Mouse (Mus musculus): ENCODE measurements around the gene Wrnip1. TPM values are rescaled to one million over a fixed set of nuclear protein-coding genes. Genes with fewer than 3 reads are reported as not detected.
A peak's percentile ranks its signal among the peaks of the same experiment; 100 is the strongest.
"Not testable (repeated sequence)": the region's sequence is repeated elsewhere in the genome, so short reads cannot be mapped to it uniquely, and the experiment has no call there.

The Wrnip1 gene
- total RNA-seq, 2 experiments from 2014 or later: 5.9 to 6.1 TPM

DNA sequence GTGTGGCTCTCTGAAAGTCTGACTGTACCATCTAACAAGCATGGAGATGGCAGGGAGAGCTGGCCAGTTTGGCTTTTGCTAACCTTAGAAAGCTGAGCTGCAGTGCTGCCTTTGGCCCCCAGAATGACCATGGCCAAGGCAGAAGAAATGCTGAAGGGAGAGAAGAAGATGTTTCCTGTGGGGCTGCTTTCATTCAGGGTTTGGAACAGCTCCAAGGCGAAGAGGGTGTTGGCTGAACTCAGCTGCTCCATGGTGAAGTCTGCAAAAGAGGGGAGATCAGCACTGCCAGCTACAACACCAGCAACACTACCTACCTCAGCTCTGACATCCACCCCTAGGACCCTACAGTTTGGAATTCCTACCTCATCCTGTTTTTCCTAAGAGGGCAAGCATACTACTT is 48.3 kb downstream of the Wrnip1 start:
- no peak for DNase-seq (ENCODE audit: low spot score)

DNA sequence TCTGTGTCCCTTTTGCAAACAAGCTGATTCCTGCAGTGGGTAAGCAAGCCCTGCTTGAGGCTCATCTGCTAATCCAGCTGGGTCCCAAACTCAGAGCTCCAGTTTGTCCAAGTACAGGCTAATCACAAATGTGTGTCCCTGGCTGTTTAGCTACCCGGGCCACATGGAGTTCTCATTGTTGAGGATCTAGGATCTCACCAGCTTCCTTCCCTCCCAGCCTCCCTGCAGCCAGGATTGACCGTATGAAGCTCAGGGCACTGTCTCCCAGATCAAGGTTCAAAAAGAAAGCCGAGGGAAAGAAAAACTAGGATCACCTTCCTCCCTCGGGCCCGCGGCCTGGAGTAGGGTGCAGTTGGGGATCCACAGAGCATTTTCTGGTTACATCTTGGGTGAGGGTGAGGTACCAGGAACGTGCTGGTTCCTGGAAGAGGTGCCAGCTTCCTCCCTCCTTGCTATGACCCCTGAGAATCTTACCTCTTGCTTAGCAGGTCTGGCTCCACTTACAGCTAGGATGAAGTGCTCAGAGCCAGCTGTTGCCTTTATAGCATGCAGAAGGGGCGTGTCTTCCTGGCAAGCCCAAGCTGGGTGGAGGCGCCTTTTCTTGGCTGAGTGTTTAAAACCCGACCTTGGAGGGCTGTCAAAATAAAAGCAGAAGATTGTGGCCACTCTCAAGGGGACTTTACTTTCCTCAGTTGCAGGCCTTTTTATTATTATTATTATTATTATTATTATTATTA is 49.0 kb downstream of the Wrnip1 start, which contains the start of gene Serpinb1a:
Gene Serpinb1a, minus strand, starts transcription at position 518 of the 737 bp plus-strand sequence.
- DNase-seq (ENCODE audit: low spot score): peak; percentile 79

DNA sequence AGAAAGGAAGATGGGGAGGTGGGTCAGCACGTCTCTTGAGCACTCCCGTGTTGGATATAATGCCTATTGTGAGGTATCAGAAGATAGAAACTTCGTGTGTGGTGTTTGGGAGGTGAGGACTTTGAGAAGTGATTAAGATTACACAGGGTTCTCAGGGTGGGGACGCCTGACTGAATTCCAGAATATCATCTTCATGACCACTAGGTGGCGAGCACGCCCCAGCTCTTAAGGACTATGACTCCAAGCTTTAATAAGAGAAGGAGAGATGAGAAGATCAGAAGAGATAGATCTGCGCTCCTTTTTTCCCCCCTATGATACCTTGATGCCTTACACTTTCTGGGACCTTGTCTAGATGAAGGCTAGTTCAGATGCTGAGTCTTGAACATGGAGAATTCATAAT is 50.1 kb downstream of the Wrnip1 start:
- peak; percentile 50 for DNase-seq (ENCODE audit: low spot score)

DNA sequence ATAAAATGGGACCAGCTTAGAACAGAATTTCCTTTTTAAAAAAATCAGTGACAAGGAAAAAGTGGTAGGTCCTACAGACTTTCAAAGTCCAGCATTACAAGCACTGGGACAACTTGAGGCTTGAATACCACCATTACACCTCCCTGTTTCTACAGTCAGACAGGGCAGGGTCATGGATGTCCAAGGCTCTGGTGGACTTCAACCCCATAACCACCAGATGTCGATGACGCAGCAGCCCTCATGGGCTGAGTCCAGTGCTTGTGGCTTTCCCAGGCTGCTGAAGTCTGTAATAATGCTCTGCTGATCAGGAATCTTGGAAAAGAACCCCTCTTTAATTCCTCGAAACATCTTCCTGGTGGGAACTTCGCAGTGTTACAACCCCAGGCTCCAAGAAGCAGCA is 50.7 kb downstream of the Wrnip1 start:
- no peak for DNase-seq (ENCODE audit: low spot score)

DNA sequence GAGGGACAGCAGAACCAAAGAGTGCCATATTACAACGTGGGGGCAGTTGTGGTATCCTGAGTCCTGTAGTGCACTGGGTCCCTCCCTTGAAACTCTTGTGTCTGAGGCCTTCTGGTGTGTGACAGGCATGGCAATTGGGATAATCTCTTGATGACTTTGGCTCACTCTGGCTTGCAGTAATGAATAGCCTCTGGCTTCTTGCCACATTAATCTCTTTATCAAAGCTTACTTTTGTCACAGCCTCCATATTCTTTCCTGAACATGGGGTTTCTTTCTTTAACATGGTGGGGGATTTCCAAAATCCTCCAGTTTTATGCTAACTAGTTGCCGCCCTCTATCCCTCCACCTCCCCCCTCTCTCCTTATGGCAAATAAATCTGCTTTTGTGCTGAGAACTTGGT is 51.2 kb downstream of the Wrnip1 start:
- DNase-seq (ENCODE audit: low spot score): no peak

DNA sequence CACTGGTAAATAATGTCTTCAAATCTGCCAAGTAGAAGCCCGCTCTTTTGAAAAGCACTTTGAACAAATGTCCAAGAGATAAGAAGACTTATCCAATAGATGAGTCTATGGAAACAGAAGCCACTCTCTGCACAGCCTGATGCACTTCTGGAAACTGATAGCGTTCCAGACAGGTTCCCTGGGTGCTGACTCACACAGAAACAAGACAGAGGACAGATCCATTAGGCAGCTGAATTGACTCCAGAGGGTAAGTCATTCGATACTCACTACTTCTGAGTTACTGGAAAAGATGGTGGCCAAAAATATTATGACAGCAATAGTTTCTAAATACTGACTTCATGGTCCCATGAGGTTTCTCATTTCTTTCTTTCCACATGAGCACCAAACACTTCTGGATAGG is 59.0 kb downstream of the Wrnip1 start:
- DNase-seq (ENCODE audit: low spot score): peak; percentile 73

DNA sequence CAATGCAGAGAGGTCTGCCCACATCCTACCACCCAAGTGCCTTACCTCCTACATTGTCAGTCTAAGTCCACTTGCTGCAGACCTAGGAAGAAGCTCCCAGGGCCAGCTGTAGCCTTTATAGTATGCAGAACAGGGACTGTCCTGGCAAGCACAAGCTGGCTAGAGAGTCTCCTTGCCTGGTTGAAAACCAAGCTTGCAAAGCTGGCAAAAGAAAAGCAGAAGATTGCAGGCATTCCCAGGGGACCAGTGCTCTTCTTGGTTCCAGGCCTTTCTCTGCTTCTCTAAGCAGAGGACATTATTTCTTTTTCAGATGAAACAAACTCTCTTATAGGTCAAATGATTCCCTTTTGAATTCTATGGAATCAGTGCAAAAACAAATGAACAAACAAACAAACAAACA is 61.6 kb downstream of the Wrnip1 start:
- DNase-seq (ENCODE audit: low spot score): no peak

DNA sequence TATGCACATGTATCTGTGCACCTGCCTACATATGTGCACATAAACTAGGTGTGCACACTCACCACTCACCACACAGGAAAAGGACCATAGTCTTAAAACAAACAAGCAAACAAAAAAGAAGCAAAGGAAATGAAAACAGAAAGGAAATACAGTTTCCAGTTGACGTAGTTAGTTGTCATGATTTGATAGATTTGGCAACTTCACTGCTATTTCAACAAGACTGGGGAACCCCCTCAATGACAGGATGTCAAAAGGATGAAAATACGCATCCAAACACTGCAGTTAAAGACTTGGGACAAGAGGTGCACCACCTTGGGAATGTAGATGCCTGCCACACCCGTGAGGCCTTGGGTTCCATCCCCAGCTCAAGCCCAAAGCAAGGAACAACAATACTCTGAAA is 62.7 kb downstream of the Wrnip1 start:
- not testable (repeated sequence) for DNase-seq (ENCODE audit: low spot score)

DNA sequence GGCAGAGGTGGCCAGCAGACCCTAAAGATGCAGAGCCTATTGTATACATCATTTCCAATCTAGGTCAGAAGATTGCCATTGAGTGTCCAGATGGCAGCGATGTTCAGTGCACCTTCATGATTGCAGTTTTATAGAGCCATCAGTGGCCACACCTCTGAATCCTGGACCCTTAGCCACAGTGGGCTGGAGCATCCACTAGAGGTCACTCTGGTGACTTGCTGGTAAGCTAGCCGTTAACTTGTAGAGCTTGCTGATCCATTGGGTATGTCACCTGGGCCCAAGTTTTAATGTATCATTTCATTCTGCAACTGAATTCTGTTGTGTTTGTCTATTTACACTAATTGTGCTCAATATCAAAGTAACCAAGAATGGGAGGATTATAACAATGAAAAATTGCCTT is 63.8 kb downstream of the Wrnip1 start:
- no peak for DNase-seq (ENCODE audit: low spot score)

DNA sequence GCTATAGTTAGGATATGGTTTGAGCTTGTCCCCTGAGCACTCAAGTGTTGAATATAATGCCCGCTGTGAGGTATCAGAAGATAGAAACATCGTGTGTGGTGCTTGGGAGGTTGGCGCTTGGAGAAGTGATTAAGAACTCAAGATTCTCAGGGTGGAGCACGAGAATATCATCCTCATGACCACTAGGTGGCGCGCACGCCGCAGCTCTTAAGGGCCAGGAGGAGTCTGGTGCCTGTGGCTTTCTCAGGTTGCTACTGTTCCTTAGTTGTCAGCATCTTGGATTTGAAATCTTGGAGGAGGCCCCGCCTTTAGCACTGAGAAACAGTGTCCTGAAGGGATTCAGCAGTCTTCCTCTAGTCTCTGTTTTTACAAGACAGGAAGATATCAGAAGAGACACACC is 64.6 kb downstream of the Wrnip1 start:
- peak; percentile 82 for DNase-seq (ENCODE audit: low spot score)

DNA sequence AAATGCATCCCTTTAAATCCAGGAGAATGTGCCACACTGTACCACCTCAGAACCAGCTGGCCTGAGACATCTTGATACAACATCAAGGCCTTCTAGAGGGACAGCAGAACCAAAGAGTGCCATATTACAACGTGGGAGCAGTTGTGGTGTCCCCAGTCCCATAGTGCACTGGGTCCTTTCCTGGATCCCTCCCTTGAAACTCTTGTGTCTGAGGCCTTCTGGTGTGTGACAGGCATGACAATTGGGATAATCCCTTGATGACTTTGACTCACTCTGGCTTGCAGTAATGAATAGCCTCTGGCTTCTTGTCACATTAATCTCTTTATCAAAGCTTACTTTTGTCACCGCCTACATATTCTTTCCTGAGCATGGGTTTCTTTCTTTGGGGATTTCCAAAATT is 65.2 kb downstream of the Wrnip1 start:
- no peak for DNase-seq (ENCODE audit: low spot score)

DNA sequence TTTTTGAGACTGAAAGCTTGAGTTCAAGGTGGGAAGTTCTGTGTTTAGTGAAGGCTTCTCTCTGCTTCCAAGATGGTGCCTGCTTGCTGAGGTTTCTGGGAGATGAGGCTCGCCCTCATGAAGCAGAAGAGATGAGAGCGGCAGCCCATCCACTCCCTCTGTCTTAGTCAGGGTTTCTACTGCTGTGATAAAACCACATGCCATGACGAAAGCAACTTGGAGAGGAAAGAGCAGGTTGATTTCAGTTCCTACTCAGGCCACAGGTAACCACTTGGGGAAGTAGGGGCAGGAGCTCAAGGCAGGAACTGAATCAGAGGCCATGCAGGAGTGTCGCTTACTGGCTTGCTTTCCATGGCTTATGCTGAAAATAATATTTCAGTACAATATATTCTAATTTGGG is 66.4 kb downstream of the Wrnip1 start:
- DNase-seq (ENCODE audit: low spot score): not testable (repeated sequence)

DNA sequence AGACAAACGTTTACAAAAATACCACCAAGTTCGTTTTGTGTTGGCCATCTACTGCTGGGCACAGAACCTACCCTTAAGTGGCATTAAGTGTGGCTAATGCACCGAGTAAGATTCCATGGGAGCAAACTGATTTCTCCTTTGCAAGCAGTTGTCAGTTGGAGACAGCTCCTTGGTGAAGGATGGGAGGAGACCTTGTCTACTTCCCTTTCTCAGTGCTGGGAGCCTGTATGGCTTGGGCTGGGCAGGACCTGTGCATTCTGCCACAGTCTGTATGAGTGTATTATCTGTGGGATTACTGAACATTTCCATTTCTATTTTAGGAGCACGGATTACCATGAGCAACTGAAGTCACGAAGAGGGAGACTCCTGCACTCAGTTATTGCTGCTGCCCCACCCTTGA is 67.0 kb downstream of the Wrnip1 start:
- DNase-seq (ENCODE audit: low spot score): no peak

Other genes with a start within 250 kb of the Wrnip1 start
- 1,000 to 10,000 TPM; 1,080 to 1,440 TPM for gene Mylk4, start 18.1 kb upstream of the Wrnip1 start, total RNA-seq (2021)
- gene D930007J09Rik, start 811 bp downstream of the Wrnip1 start, total RNA-seq (2021): not detected
- gene Serpinb1a, start 49.1 kb downstream of the Wrnip1 start, total RNA-seq (2021): 1 to 10 TPM; 3.2 to 5.3 TPM
- gene Serpinb1c, start 96.2 kb downstream of the Wrnip1 start, total RNA-seq (2021): 1 to 10 TPM; 1.7 to 1.9 TPM
- gene Serpinb6b, start 163.2 kb downstream of the Wrnip1 start, total RNA-seq (2021): 1 to 10 TPM; 2.2 to 2.9 TPM
- 1 to 10 TPM; 1.8 to 2.8 TPM for gene Serpinb9, start 201.2 kb downstream of the Wrnip1 start, total RNA-seq (2021)
- gene Serpinb9b, start 225.4 kb downstream of the Wrnip1 start, total RNA-seq (2021): not detected

Data from gastrocnemius, adult 18-20 months (tissue).